Mouse (Mus musculus) erythroblast, embryonic 14.5 days (primary cell): ENCODE measurements around the gene Arl2.

Source experiments
- GATA1 ChIP-seq: IDR thresholded peaks from 2 replicates; pipeline ENCODE4 v1.6.1; 2012; ENCODE audit warnings: low read length, inconsistent platforms, mixed read lengths
- TAL1 ChIP-seq: IDR thresholded peaks from 3 replicates; pipeline ENCODE4 v1.6.1; 2012; ENCODE audit warnings: low read length, inconsistent platforms, mixed read lengths

GRCm38 (mm10) chr19:6140678-6141393, 512 bp downstream of the Arl2 start, which contains the start of gene Batf2:
- TF ChIP-seq GATA1 (no peak), TAL1 (no peak)
